Mouse (Mus musculus): ENCODE data around the gene Arrdc3. TPM values are rescaled to one million over a fixed set of nuclear protein-coding genes. Genes with fewer than 3 reads are reported as not detected.

The Arrdc3 gene
- polyA plus RNA-seq, 1 experiment from 2014 or later, result 45.7 TPM

GRCm38 (mm10) chr13:80936426-80936825 is 53.2 kb downstream of the Arrdc3 start:
- H3K4me2 ChIP-seq, result no peak overlapping the region
- WGBS (ENCODE audit: insufficient replicate concordance), result 31% methylated on average over 2 of the region's 2 CpGs

GRCm38 (mm10) chr13:80939228-80939627 is 56.0 kb downstream of the Arrdc3 start:
- Histone ChIP-seq H3K27me3 (ENCODE audit: control insufficient read depth, insufficient read depth, low read length) (no peaks in the 10 kb centered on the region), H3K36me3 (ENCODE audit: control insufficient read depth, insufficient read depth, low read length) (no peaks in the 10 kb centered on the region), H3K9me3 (replicated peaks; ENCODE audit: control insufficient read depth, low read length) (no peaks in the 10 kb centered on the region), H3K27ac (ENCODE audit: low read depth, low read length) (no peak overlapping the region), H3K4me3 (ENCODE audit: low read depth, low read length) (no peak overlapping the region), H3K9ac (ENCODE audit: low read depth, low read length) (no peak overlapping the region), H3K4me2 (no peak overlapping the region), H3K4me1 (ENCODE audit: control insufficient read depth, insufficient read depth, low read length) (peaks cover 7% of the 10 kb centered on the region)
- no peak for ATAC-seq (replicated peaks; ENCODE audit: insufficient number of reproducible peaks, low FRiP score, low TSS enrichment)
- WGBS (ENCODE audit: insufficient replicate concordance), result 87% methylated on average over 4 of the region's 4 CpGs

More at GRCm38 (mm10) chr13:80936426-80936825, 53.2 kb downstream of the Arrdc3 start:
- H3K9me3 ChIP-seq (replicated peaks; ENCODE audit: control insufficient read depth, low read length), result no peaks in the 10 kb centered on the region
- H3K4me3 ChIP-seq (ENCODE audit: low read depth, low read length), result no peak overlapping the region
- no peak overlapping the region for H3K27ac ChIP-seq (ENCODE audit: low read depth, low read length)
- H3K27me3 ChIP-seq (ENCODE audit: control insufficient read depth, insufficient read depth, low read length), result no peaks in the 10 kb centered on the region
- H3K36me3 ChIP-seq (ENCODE audit: control insufficient read depth, insufficient read depth, low read length), result no peaks in the 10 kb centered on the region
- ATAC-seq (replicated peaks; ENCODE audit: insufficient number of reproducible peaks, low FRiP score, low TSS enrichment), result peak; percentile 48; the same call in 1 of the 2 replicates
- peaks cover 9% of the 10 kb centered on the region for H3K4me1 ChIP-seq (ENCODE audit: control insufficient read depth, insufficient read depth, low read length)
- H3K9ac ChIP-seq (ENCODE audit: low read depth, low read length), result no peak overlapping the region

GRCm38 (mm10) chr13:80939866-80940265 is 56.7 kb downstream of the Arrdc3 start:
- Histone ChIP-seq H3K4me1 (ENCODE audit: control insufficient read depth, insufficient read depth, low read length) (peaks cover 7% of the 10 kb centered on the region), H3K36me3 (ENCODE audit: control insufficient read depth, insufficient read depth, low read length) (no peaks in the 10 kb centered on the region)
- no peak for ATAC-seq (replicated peaks; ENCODE audit: insufficient number of reproducible peaks, low FRiP score, low TSS enrichment)

GRCm38 (mm10) chr13:80940421-80940820 is 57.2 kb downstream of the Arrdc3 start:
- Histone ChIP-seq H3K9me3 (replicated peaks; ENCODE audit: control insufficient read depth, low read length) (no peaks in the 10 kb centered on the region), H3K27me3 (ENCODE audit: control insufficient read depth, insufficient read depth, low read length) (no peaks in the 10 kb centered on the region), H3K4me2 (no peak overlapping the region), H3K36me3 (ENCODE audit: control insufficient read depth, insufficient read depth, low read length) (no peaks in the 10 kb centered on the region), H3K4me3 (ENCODE audit: low read depth, low read length) (no peak overlapping the region), H3K4me1 (ENCODE audit: control insufficient read depth, insufficient read depth, low read length) (peaks cover 7% of the 10 kb centered on the region), H3K9ac (ENCODE audit: low read depth, low read length) (no peak overlapping the region), H3K27ac (ENCODE audit: low read depth, low read length) (no peak overlapping the region)
- WGBS (ENCODE audit: insufficient replicate concordance), result 67% methylated on average over 5 of the region's 5 CpGs
- no peak for ATAC-seq (replicated peaks; ENCODE audit: insufficient number of reproducible peaks, low FRiP score, low TSS enrichment)

More at GRCm38 (mm10) chr13:80939866-80940265, 56.7 kb downstream of the Arrdc3 start:
- 57% methylated on average over 1 of the region's 1 CpGs for WGBS (ENCODE audit: insufficient replicate concordance)
- Histone ChIP-seq H3K27me3 (ENCODE audit: control insufficient read depth, insufficient read depth, low read length) (no peaks in the 10 kb centered on the region), H3K9me3 (replicated peaks; ENCODE audit: control insufficient read depth, low read length) (no peaks in the 10 kb centered on the region), H3K4me3 (ENCODE audit: low read depth, low read length) (no peak overlapping the region), H3K27ac (ENCODE audit: low read depth, low read length) (no peak overlapping the region), H3K4me2 (no peak overlapping the region), H3K9ac (ENCODE audit: low read depth, low read length) (no peak overlapping the region)

GRCm38 (mm10) chr13:80940860-80941630 is 57.9 kb downstream of the Arrdc3 start:
- no peaks in the 10 kb centered on the region for H3K36me3 ChIP-seq (ENCODE audit: control insufficient read depth, insufficient read depth, low read length)
- H3K27me3 ChIP-seq (ENCODE audit: control insufficient read depth, insufficient read depth, low read length), result no peaks in the 10 kb centered on the region
- H3K9ac ChIP-seq (ENCODE audit: low read depth, low read length), result no peak overlapping the region
- no peak overlapping the region for H3K4me2 ChIP-seq
- H3K4me1 ChIP-seq (ENCODE audit: control insufficient read depth, insufficient read depth, low read length), result peaks cover 7% of the 10 kb centered on the region
- no peak overlapping the region for H3K4me3 ChIP-seq (ENCODE audit: low read depth, low read length)
- WGBS (ENCODE audit: insufficient replicate concordance), result 62% methylated on average over 10 of the region's 10 CpGs
- no peaks in the 10 kb centered on the region for H3K9me3 ChIP-seq (replicated peaks; ENCODE audit: control insufficient read depth, low read length)
- no peak for ATAC-seq (replicated peaks; ENCODE audit: insufficient number of reproducible peaks, low FRiP score, low TSS enrichment)
- H3K27ac ChIP-seq (ENCODE audit: low read depth, low read length), result no peak overlapping the region

- H3K4me3 ChIP-seq (ENCODE audit: low read depth, low read length), result no peak overlapping the region
- H3K27ac ChIP-seq (ENCODE audit: low read depth, low read length), result no peak overlapping the region
- no peak overlapping the region for H3K4me2 ChIP-seq
- no peak overlapping the region for H3K9ac ChIP-seq (ENCODE audit: low read depth, low read length)
- H3K4me1 ChIP-seq (ENCODE audit: control insufficient read depth, insufficient read depth, low read length), result peaks cover 2% of the 10 kb centered on the region; the same call in 1 of the 2 replicates
- no peaks in the 10 kb centered on the region for H3K36me3 ChIP-seq (ENCODE audit: control insufficient read depth, insufficient read depth, low read length)
- ATAC-seq (replicated peaks; ENCODE audit: insufficient number of reproducible peaks, low FRiP score, low TSS enrichment), result no peak
- H3K27me3 ChIP-seq (ENCODE audit: control insufficient read depth, insufficient read depth, low read length), result no peaks in the 10 kb centered on the region
- H3K9me3 ChIP-seq (replicated peaks; ENCODE audit: control insufficient read depth, low read length), result no peaks in the 10 kb centered on the region
Observed at GRCm38 (mm10) chr13:80944532-80944931, 61.3 kb downstream of the Arrdc3 start.
